Mouse (Mus musculus) G1E (cell line): ENCODE results near the gene Timp3.

ENCODE experiments used
- CTCF ChIP-seq: IDR thresholded peaks from 2 replicates; pipeline ENCODE4 v1.5.1; 2012; ENCODE audit warnings: low read depth, low read length, inconsistent platforms, mixed read lengths
- GATA1 ChIP-seq: IDR thresholded peaks from 2 replicates; pipeline ENCODE4 v1.6.1; 2012; ENCODE audit warnings: borderline replicate concordance, low read length, inconsistent platforms, mixed read lengths
- TAL1 ChIP-seq: conservative IDR thresholded peaks from 2 replicates; pipeline ENCODE4 v1.6.1; 2012; ENCODE audit warnings: low read depth, low read length, inconsistent platforms, mixed read lengths

DNA sequence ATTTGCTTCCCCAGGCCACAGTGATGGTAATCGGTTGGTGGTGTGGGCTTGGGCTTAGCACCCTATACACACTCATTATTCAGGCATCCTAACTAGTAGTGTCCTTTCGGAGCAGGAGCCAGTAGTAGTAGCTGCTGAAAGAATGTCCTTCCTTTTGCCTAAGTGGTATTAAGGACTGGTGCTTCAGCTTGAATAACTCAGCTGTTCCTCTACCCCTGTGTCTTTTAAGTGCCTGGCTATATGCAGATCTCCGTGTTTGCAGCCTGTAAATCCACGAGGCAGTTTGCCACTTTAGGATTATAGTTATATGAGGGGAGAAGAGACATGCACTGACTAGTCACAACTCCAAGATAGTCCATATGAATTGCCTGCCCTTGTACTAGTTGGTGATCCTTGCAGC is 38.9 kb downstream of the Timp3 start:
- TF ChIP-seq CTCF (no peak), GATA1 (no peak), TAL1 (no peak)
